Mouse (Mus musculus): ENCODE measurements around the gene Dvl3. TPM values are rescaled to one million over a fixed set of nuclear protein-coding genes. Genes with fewer than 3 reads are reported as not detected.
A peak's percentile ranks its signal among the peaks of the same experiment; 100 is the strongest.
"Not testable (repeated sequence)": the region's sequence is repeated elsewhere in the genome, so short reads cannot be mapped to it uniquely, and the experiment has no call there.

Gene Dvl3
- 10 to 100 TPM; 77.2 to 78.9 TPM for total RNA-seq (2021)
- long read RNA-seq, experiment 1, transcript Dvl3-201 (15 exons, 2,519 nt): major isoform, 12 of 22 reads
- long read RNA-seq, experiment 1, partial matches to known transcripts: 3 of 22 reads
- long read RNA-seq, experiment 1, other reads (novel, unspliced or antisense): 4 of 22 reads
- long read RNA-seq, experiment 2, transcript Dvl3-201 (15 exons, 2,519 nt): major isoform, 13 of 29 reads
- long read RNA-seq, experiment 2, partial matches to known transcripts: 3 of 29 reads
- long read RNA-seq, experiment 2, other reads (novel, unspliced or antisense): 10 of 29 reads

DNA sequence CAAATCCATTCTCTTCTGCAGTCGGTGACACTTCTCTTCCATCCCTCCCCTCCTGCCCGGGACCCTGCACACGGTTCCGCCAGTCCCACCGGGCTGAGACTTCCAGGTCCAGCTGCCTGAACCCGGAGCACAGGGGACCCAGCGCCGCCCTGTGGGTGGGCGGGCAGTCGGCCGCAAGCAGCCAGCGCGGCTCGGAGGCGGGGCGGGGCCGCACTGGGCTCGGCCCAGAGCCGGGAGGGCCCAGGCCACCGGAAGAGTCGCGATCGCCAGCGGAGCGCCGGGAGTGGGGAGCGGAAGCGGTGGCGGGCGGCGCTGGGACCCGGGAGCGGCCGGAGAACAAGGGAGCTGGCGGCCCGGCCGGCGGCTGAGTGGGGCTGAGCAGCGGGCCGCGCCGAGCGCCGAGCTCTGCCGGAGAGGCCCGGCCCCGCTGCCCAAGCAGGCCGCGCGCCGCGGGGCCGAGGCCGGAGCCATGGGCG lies at the start of gene Dvl3:
Dvl3 (plus strand) TSS at position 257 of the 476 bp plus-strand sequence.
- peak; percentile 81 to 87 for DNase-seq (ENCODE audit: low spot score in 2 of 2)

DNA sequence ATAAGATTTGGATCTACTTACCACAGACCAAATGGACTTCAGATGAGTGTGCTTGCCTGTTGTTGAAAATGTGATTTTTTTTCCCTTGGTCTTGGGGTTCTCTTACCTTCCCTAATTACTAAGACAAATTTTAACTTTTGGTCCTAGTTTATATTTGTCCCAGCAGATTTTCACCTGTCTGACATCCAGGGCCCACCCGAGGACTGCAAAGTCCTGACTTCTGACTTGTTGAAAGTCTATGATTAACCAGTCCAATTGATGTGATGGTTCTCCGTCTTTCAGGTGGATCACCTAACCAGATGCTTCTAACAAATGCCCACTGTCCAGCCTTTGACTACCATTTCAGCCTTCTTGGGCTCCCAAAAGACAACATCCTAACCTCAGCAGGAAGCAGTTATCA lies 45.8 kb upstream of the Dvl3 start:
- no peak for DNase-seq (ENCODE audit: low spot score in 2 of 2)

- DNase-seq (ENCODE audit: low spot score in 2 of 2): no peak
These were observed 45.1 kb upstream of the Dvl3 start for GRCm38 (mm10) chr16:20471686-20472085.

- no peak for DNase-seq (ENCODE audit: low spot score in 2 of 2)
These were observed 43.0 kb upstream of the Dvl3 start for GRCm38 (mm10) chr16:20473748-20474147.

- no peak for DNase-seq (ENCODE audit: low spot score in 2 of 2)
These were observed 42.6 kb upstream of the Dvl3 start for GRCm38 (mm10) chr16:20474211-20474610.

DNA sequence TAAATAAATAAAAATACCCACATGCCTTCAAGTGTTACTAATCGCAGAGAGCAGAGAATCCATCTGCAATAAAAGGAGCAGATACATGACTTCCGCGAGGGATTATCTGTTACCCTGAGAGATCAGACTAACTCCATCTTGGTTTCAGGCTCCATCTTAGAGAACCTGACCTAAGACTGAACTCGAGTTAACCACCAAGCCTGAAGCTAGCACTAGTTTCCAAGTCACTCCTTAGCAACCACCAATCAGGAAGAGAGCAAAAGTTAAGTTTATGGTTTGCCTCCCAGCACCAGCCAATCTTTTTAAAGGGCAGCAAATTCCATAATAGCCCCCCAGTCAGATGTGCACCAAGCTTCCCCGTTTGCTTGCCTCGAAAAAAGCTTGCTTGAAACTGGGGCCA lies 42.0 kb upstream of the Dvl3 start:
- DNase-seq (ENCODE audit: low spot score in 2 of 2): no peak

GRCm38 (mm10) chr16:20475335-20475734 lies 41.4 kb upstream of the Dvl3 start:
- DNase-seq (ENCODE audit: low spot score in 2 of 2): no peak

GRCm38 (mm10) chr16:20476857-20477256 lies 39.9 kb upstream of the Dvl3 start:
- DNase-seq (ENCODE audit: low spot score in 2 of 2): no peak

GRCm38 (mm10) chr16:20477270-20477669 lies 39.5 kb upstream of the Dvl3 start:
- no peak for DNase-seq (ENCODE audit: low spot score in 2 of 2)

DNA sequence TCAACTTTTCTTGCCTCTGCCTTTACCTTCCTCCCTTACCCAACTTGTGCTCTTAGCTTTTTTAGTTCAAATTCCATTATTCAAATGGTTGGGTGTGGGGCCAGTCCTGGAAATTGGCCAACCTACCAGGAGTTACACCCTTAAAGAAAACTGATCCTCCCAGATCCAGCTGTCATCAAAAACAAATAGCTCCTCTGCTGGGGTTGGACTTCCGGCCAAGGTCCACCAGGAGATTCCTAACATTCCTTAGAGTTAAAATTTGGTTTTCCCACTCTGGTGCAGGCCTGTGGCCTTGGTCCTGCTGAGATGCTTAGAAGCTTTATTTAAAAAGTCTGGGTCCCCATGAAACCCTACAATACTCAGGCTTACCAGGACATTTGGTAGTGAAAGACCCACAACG lies 38.3 kb upstream of the Dvl3 start:
- DNase-seq (ENCODE audit: low spot score in 2 of 2): no peak

DNA sequence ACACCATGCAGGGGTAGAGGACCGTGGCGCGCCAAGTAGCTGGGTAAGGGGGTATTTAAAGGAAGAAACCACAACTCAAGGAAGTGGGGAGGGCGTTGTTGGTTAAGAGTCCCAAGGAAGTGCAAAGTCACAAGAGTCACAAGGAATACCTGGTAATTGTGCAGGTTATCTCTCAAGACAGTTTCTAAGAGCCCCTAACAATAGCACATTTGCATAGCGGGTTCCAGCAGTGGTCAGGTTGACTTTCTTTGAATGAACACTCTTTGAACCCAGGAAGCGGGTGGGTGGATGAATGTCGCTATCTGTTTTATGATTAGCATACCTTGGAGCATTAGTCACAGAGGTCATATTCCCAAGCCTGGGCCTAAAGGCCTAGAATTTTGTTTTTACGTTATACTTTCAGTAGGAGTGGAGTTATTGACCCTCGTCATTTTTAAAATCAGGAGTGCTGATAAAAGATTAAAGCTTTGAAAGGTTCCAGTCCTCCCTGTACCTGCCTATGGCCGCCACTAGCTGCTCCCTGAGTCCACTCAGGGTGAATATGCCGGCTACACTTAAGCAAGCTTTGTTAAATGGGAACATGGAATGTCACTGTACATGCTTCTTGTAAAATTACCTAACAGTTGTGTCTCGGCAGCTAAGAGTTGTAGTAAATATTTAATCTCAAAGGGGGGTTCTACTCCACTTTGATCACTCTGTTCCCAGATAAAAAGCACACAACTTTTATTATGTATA lies 37.6 kb upstream of the Dvl3 start:
- DNase-seq (ENCODE audit: low spot score in 2 of 2): not testable (repeated sequence)

DNA sequence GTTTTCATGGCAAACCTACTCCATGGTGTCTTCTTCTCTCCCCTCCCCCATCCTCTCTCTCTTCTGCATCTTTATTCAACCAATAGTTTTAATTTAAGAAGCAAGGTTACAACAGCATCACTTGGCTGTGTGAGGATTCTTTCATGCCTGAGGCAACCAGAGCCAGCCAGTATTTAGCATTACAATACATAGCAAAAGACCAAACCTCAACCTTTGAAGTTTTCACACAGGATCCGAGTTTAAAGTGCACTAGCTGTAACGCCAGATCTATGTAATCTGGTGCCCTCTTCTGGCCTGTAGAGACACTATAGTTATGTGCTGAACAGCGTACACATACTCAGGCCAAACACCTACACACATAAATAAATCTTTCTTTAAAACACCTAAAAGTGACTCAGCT lies 36.7 kb upstream of the Dvl3 start:
- DNase-seq (ENCODE audit: low spot score in 2 of 2): peak in 1 of 2 experiments; percentile 31

DNA sequence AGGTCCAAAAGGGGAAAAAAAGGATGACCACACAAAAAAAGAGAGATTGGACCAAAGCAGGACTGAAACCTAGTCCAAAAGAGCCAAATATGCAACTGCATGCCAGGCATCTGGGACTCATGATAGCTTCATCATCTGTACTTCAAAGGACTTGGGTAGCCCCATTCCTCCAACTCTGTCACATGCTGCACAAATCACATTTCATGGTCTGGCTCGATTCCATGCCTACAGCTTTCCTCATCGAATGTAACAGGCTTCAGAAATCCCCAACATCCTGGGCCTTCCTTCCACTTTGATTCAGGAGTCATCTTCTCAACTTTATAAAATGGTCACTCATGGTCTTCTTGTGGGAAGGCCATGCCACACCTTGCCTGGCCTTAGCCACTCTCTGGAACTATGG lies 35.0 kb upstream of the Dvl3 start:
- no peak for DNase-seq (ENCODE audit: low spot score in 2 of 2)

DNA sequence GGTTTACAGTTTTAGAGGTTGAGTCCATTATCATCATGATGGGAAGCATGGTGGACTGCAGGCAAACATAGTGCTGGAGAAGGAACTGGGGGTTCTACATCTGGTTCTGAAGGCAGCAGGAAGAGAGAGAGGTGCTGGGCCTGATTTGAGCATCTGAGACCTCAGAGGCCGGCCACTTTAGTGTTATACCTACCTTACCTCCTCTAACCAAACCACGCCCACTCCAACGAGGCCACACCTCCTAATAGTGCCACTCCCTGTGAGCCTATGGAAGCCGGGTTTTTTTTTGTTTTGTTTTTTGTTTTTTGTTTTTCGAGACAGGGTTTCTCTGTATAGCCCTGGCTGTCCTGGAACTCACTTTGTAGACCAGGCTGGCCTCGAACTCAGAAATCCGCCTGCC lies 33.1 kb upstream of the Dvl3 start:
- DNase-seq (ENCODE audit: low spot score in 2 of 2): not testable (repeated sequence)

GRCm38 (mm10) chr16:20485061-20485460 lies 31.7 kb upstream of the Dvl3 start:
- no peak for DNase-seq (ENCODE audit: low spot score in 2 of 2)

DNA sequence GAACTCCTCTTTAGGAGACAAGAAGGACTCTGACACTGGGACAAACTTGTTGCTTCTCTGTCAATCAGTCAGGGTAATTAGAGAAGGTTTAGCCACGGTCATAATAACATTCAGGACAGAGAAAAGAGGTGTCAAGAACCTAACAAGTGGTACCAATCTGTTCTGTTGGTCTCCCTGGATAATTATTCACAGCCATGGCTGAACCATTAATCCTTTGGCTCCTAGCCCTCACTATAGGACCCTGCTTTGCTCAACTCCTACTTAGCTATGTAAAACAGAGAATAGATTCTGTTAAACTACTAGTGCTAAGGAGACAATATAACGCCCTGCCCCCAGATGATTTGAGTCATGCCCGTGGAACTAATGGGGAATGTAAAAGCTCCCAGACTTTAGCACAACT lies 30.7 kb upstream of the Dvl3 start:
- no peak for DNase-seq (ENCODE audit: low spot score in 2 of 2)

GRCm38 (mm10) chr16:20488151-20488550 lies 28.6 kb upstream of the Dvl3 start:
- no peak for DNase-seq (ENCODE audit: low spot score in 2 of 2)

DNA sequence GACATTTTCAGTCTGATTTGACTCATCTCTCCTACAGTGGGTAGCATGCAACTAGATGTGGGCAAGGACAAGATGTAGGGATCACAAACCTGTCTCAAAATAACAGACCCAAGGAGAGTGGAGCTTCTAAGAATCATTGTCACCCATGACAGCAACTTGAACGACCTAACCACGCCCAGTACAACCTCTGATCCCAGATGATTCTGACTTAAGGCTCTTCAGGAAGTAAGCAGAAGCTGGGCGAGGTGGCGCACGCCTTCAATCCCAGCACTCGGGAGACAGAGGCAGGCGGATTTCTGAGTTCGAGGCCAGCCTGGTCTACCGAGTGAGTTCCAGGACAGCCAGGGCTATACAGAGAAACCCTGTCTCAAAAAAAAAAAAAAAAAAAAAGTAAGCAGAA lies 28.0 kb upstream of the Dvl3 start:
- not testable (repeated sequence) for DNase-seq (ENCODE audit: low spot score in 2 of 2)

- DNase-seq (ENCODE audit: low spot score in 2 of 2): no peak
These were observed 27.5 kb upstream of the Dvl3 start for GRCm38 (mm10) chr16:20489233-20489632.

DNA sequence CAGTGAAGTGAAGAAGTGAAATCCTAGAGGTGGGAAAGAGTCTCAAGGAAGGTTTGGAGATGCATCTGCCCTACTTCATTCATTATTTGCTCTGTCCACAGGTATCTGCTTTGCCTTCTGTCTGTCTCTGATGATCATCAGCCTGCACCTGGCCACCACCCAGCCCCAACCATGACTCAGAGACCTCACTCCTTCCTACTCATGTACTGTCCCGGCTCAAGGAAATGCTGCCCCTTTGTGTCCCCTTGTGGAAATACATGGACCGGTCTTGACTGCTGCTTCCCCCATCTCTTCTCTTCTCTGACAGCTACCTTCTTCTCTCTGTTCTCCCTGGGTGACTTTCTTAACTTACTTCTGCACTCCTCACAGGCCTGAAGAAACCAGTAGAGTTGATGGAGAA lies 26.2 kb upstream of the Dvl3 start:
- no peak for DNase-seq (ENCODE audit: low spot score in 2 of 2)

DNA sequence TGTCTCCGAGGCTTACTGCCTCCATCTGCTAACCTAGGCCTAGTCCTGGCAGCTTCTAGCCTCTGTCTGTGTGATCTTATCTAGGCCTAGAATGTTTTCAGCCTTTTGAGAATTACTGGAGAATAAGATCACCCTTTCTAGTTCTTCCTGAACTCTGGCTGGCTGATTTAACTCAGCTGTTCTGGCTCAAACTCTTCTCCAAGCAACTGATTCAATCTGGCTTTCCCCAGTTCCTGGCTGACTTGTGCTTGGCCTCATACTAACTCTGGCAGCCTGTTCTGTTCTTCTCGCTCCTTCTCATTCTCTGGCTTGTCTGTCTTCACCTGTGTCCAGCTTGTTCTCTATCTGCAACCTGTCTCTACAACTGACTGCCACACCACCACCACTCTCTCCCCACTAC lies 25.5 kb upstream of the Dvl3 start:
- DNase-seq (ENCODE audit: low spot score in 2 of 2): no peak

DNA sequence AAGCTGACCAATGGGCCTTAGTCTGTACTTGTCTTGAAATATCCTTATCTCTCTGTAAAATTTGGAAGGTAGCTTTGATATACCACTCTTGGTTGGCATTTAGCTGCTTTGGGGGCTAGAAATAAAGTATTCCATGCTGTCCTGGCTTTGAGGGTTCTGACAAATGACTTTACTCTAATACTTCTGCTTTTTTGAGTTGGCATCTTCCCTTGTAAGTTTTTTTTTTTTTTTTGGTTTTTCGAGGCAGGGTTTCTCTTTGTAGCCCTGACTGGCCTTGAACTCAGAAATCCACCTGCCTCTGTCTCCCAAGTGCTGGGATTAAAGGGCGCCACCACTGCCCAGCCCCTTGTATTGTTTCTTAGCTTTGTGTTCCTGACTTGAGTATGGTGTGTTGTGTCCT lies 23.3 kb upstream of the Dvl3 start:
- no peak for DNase-seq (ENCODE audit: low spot score in 2 of 2)

Data from layer of hippocampus, postnatal 14 days (tissue).